Mouse (Mus musculus): Measurements from ENCODE around the gene Xntrpc.
"Not testable (repeated sequence)": the region's sequence is repeated elsewhere in the genome, so short reads cannot be mapped to it uniquely, and the experiment has no call there.

Gene Xntrpc

GRCm38 (mm10) chr7:102065046-102065891 lies at the start of gene Xntrpc, which contains the start of the genes Rnf121 and Xndc1:
Xntrpc (plus strand) TSS chr7:102065713.
Rnf121 (minus strand) TSS chr7:102065469.
Xndc1 (plus strand) TSS chr7:102065511.
- DNase-seq (ENCODE audit: low spot score) = peak; percentile 85

GRCm38 (mm10) chr7:102016936-102017335 lies 48.6 kb upstream of the Xntrpc start:
- DNase-seq (ENCODE audit: low spot score) = no peak

- no peak for DNase-seq (ENCODE audit: low spot score)
Observed at GRCm38 (mm10) chr7:102017452-102017851, 48.1 kb upstream of the Xntrpc start.

GRCm38 (mm10) chr7:102018034-102018433 lies 47.5 kb upstream of the Xntrpc start:
- DNase-seq (ENCODE audit: low spot score) = no peak

GRCm38 (mm10) chr7:102018590-102018989 lies 46.9 kb upstream of the Xntrpc start, which contains the start of gene Il18bp:
Il18bp (minus strand) TSS chr7:102018690.
- no peak for DNase-seq (ENCODE audit: low spot score)

GRCm38 (mm10) chr7:102019362-102019761 lies 46.2 kb upstream of the Xntrpc start:
- DNase-seq (ENCODE audit: low spot score) = no peak

- not testable (repeated sequence) for DNase-seq (ENCODE audit: low spot score)
Observed at GRCm38 (mm10) chr7:102020934-102021333, 44.6 kb upstream of the Xntrpc start.

- no peak for DNase-seq (ENCODE audit: low spot score)
Observed at GRCm38 (mm10) chr7:102023821-102024220, 41.7 kb upstream of the Xntrpc start.

GRCm38 (mm10) chr7:102025187-102026119 lies 40.1 kb upstream of the Xntrpc start:
- no peak for DNase-seq (ENCODE audit: low spot score)

- no peak for DNase-seq (ENCODE audit: low spot score)
Observed at GRCm38 (mm10) chr7:102034904-102035303, 30.6 kb upstream of the Xntrpc start.

GRCm38 (mm10) chr7:102035534-102035933 lies 30.0 kb upstream of the Xntrpc start:
- DNase-seq (ENCODE audit: low spot score) = no peak

- DNase-seq (ENCODE audit: low spot score) = no peak
Observed at GRCm38 (mm10) chr7:102037318-102037717, 28.2 kb upstream of the Xntrpc start.

GRCm38 (mm10) chr7:102042314-102042713 lies 23.2 kb upstream of the Xntrpc start:
- DNase-seq (ENCODE audit: low spot score) = no peak

- not testable (repeated sequence) for DNase-seq (ENCODE audit: low spot score)
Observed at GRCm38 (mm10) chr7:102048524-102048923, 17.0 kb upstream of the Xntrpc start.

- DNase-seq (ENCODE audit: low spot score) = no peak
Observed at GRCm38 (mm10) chr7:102061353-102061752, 4.2 kb upstream of the Xntrpc start.

- DNase-seq (ENCODE audit: low spot score) = no peak
Observed at GRCm38 (mm10) chr7:102062203-102062602, 3.3 kb upstream of the Xntrpc start.

GRCm38 (mm10) chr7:102063891-102064290 lies 1.6 kb upstream of the Xntrpc start:
- no peak for DNase-seq (ENCODE audit: low spot score)

- no peak for DNase-seq (ENCODE audit: low spot score)
Observed at GRCm38 (mm10) chr7:102064655-102065045, 863 bp upstream of the Xntrpc start.

GRCm38 (mm10) chr7:102066363-102066762 lies 850 bp downstream of the Xntrpc start:
- DNase-seq (ENCODE audit: low spot score) = no peak

GRCm38 (mm10) chr7:102076714-102077296 lies 11.3 kb downstream of the Xntrpc start:
- no peak for DNase-seq (ENCODE audit: low spot score)

GRCm38 (mm10) chr7:102078517-102078916 lies 13.0 kb downstream of the Xntrpc start:
- DNase-seq (ENCODE audit: low spot score) = no peak

GRCm38 (mm10) chr7:102080311-102080710 lies 14.8 kb downstream of the Xntrpc start:
- DNase-seq (ENCODE audit: low spot score) = no peak

Data from ovary, adult 18-20 months (tissue).